Mouse (Mus musculus) cerebellum, adult 11 months (tissue): ENCODE results near the gene Ctla4.

Experiments
- DNase-seq: peaks from one replicate; pipeline ENCODE4 v3.0.0; 2022

The Ctla4 gene

DNA sequence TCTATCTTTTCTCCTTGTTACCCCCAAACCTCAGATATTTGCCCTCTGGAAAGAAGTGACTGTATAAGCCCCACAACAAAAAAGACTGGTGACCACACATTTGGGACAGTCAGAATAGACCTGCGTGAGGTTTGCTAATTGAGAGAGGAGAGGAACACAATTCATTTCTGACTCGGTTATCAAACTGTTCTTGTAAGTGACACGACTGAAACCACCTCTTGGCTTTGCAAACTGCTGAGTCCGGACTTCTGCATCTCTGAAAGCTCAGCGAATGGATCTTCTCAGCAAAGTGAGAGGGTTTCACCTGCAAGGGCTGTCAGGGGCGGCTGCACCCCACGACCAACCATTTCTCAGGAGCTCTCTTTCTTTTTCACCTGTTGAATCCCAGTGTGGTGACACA lies 43.6 kb downstream of the Ctla4 start:
- DNase-seq: no peak

DNA sequence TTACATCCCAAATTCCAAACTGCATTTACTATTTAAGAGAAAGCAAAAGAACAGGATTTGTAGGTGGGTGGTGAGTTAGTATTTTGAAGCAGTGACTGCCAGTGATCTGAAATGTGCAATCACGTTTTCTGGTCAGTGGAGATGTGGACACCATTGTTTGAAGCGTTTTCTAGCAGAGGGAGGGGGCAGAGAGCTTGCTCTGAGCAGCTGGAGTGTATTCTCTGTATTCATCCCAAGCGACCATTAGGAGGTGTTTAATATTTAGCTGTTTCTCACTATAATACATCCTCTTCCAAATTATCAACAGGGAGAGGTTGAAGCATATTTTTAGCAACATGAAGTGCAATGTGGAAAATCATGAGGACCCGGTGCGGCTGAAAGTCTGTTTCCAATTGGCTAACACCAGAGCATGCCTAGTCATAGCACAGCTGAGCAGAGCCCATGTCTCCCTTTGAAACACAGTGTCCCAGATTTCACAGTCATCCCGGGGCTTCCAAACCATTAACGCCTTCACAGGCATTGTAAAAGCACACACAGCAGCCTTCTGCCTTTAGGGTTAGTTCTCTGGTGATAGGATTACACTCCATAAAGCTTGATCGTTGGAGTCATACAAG lies 49.3 kb downstream of the Ctla4 start:
- DNase-seq: no peak

DNA sequence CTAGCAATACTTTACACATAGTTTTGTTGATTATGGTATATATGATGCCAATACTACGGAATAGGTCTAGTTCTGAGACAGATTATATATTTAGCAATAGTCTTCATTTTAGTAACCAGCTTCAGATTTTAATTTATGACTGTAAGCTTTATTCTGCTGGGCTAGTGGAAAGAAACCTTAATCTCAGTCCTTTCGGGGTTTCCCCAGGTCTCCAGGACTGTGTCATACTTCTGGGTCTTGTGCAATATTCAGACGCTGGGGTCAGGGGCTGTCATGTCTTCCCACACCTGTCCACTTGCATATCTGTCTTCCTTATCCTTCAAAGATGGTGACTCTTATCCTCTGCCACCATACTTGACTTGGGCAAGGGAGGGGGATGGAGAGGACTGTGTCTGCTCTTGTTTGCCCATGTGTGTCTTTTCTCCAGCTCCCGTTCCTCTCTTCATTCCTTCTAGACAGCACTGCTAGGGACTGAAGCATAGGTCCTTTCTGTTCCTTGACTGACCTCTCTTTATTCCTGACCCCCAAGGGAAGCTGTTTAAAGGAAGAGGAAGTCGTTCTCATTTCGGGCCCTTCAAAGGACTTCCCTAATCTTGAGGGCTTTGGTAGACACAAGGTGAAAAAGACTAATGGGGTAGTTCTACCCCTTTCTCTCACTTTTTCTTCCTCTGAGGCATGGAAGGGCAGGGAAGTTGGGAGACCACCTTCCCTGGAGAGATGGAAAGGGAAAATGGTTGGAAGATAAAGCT lies 50.3 kb downstream of the Ctla4 start:
- DNase-seq: no peak

- DNase-seq: no peak
These were observed 51.5 kb downstream of the Ctla4 start for GRCm38 (mm10) chr1:60938256-60938655.

GRCm38 (mm10) chr1:60938974-60939373 lies 52.2 kb downstream of the Ctla4 start:
- no peak for DNase-seq

- no peak for DNase-seq
These were observed 53.2 kb downstream of the Ctla4 start for GRCm38 (mm10) chr1:60940023-60940422.

DNA sequence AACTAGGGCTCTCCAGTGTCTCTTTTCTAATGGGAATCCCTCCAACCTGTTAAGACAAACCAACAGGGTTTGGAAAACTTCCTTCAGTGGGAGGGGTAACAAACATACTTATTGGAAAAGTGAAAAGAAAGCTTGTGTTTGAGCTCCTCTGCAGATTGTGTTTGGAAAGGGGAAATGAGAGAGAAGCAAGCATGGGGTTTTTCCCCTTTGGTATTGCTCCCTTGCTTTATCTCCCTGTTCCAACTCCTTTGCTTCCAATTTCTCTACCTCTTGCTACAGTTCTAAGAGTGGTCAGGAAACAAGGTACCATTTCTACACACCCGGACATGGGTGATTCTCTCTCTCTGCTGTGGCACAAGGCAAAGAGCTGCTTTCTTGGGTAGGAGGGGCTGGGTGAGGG lies 53.8 kb downstream of the Ctla4 start:
- no peak for DNase-seq

- no peak for DNase-seq
These were observed 54.6 kb downstream of the Ctla4 start for GRCm38 (mm10) chr1:60941056-60942048.

DNA sequence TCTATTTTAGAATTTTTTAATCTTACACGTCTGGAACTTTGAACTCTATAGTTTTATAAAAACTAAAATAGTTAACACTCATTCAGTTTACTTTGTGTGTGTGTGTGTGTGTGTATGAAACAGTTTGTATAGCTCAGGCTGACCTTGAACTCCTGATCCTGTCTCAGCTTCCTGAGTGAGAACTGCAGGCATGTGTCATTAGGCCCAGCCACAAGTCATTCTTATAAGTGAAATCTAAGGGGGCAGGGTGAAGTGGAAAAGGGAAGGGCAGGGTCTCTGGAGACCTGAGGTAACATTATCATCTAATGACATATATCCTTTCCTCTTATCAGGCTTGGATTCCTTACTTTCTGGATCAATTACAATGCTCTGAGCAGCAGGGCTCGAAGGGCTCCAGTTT lies 56.1 kb downstream of the Ctla4 start:
- no peak for DNase-seq

DNA sequence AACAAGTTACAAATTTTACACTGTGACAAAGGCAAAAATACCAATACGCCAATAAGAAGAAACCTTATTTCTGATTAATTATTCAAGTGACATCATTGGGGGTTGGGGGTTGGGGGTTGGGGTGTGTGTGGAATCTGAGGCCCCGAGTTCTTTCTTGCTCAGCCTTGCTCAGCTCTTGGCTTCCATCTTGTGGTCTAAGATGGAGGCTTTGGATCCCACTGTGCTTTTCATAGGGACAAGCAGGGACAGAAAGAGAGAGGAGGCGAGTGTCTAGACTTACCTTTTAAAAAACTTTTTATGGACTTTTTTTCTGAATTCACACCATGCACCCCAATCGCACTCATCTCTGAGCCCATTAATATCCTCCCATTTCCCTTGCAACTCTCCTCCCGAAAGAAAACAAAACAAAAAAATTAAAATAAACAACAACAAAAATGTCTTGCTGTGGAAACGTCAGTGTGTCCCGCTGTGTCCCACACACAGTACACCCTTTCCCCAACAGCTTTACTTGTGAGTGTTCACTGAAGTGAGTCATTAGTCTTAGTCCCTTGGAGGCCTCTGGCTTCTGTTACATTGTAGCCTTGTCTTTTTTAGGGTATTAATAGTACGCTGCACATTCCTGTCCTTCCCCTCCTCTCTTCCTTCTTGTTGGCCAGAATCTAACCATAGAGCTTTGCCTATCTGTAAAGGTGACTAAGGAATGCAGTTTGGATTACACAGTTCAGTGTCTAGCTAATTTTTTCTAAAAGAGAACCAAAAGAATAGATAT lies 59.0 kb downstream of the Ctla4 start:
- no peak for DNase-seq

- DNase-seq: no peak
These were observed 61.3 kb downstream of the Ctla4 start for GRCm38 (mm10) chr1:60948112-60948511.

GRCm38 (mm10) chr1:60952958-60953357 lies 66.2 kb downstream of the Ctla4 start:
- no peak for DNase-seq

- no peak for DNase-seq
These were observed 66.9 kb downstream of the Ctla4 start for GRCm38 (mm10) chr1:60953686-60954085.

GRCm38 (mm10) chr1:60954759-60955158 lies 68.0 kb downstream of the Ctla4 start:
- no peak for DNase-seq

DNA sequence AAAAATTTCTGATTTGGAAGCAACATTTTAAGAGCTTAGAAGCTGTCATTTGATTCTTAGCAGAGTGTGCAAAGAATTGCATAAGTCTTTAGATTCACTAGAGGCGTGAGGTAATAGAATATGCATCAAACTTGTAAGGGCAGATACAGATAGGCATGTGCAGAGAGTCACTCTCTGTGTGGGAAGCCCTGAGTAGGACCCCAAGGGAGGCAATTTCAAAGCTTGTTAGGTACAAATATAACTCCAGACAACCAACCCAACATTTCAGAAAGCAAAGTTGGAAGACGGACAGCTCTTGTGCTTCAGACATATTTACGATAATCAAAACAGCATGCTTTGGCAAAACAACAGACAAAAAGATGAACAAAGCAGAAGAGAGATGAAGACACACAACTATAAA lies 68.4 kb downstream of the Ctla4 start:
- DNase-seq: no peak

- no peak for DNase-seq
These were observed 69.4 kb downstream of the Ctla4 start for GRCm38 (mm10) chr1:60956196-60956595.

GRCm38 (mm10) chr1:60958287-60958686 lies 71.5 kb downstream of the Ctla4 start:
- no peak for DNase-seq

GRCm38 (mm10) chr1:60959246-60959645 lies 72.4 kb downstream of the Ctla4 start:
- DNase-seq: no peak

- no peak for DNase-seq
These were observed 73.7 kb downstream of the Ctla4 start for GRCm38 (mm10) chr1:60960451-60960850.

- peak; percentile 4 for DNase-seq
These were observed 74.3 kb downstream of the Ctla4 start for GRCm38 (mm10) chr1:60961080-60961479.

DNA sequence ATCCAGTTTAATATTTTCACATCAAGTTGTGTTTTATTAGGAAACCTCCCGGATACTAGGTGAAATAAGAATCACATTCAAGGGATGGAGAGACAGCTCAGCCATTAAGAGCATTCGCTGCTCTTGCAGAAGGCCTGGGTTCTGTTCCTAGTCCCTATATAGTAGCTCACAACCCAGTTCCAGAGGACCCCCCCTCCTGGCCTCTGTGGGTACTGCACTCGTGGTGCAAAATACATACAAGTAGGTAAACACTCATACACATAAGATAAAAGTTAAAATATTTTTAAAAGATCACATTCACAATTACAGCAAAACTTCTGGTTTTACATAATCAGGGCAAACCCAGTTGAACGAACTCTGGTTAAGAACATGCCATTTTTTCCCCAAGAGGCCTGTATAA lies 75.3 kb downstream of the Ctla4 start:
- DNase-seq: no peak
